Mouse (Mus musculus) liver, embryonic 12.5 days (tissue): Measurements from ENCODE around the gene Mei1. TPM values are rescaled to one million over a fixed set of nuclear protein-coding genes. Genes with fewer than 3 reads are reported as not detected.

Experiments
- ATAC-seq: fragments of 200-750 bp; cut with Nextera tagmentation; 2 replicates; pipeline ENCODE4 v1.8.0; 2017; ENCODE audit warnings: moderate number of reproducible peaks, mild to moderate bottlenecking, moderate library complexity
- H3K27ac ChIP-seq: fragments of 300-500 bp; sonication (generic); 2 replicates; pipeline ENCODE4 v1.5.1; 2016; ENCODE audit warnings: mild to moderate bottlenecking
- H3K27me3 ChIP-seq: fragments of 300-500 bp; sonication (generic); replicated peaks from 2 replicates; pipeline ENCODE4 v1.6.1; 2016; ENCODE audit warnings: mild to moderate bottlenecking, moderate library complexity
- H3K36me3 ChIP-seq: fragments of 300-500 bp; sonication (generic); 2 replicates; pipeline ENCODE4 v1.6.1; 2016; ENCODE audit warnings: mild to moderate bottlenecking, moderate library complexity
- H3K4me1 ChIP-seq: fragments of 300-500 bp; sonication (generic); 2 replicates; pipeline ENCODE4 v1.6.1; 2016
- H3K4me2 ChIP-seq: fragments of 300-500 bp; sonication (generic); 2 replicates; pipeline ENCODE4 v1.6.1; 2016; ENCODE audit warnings: mild to moderate bottlenecking, moderate library complexity
- H3K4me3 ChIP-seq: fragments of 300-500 bp; sonication (generic); 2 replicates; pipeline ENCODE4 v1.5.1; 2016; ENCODE audit warnings: mild to moderate bottlenecking, moderate library complexity
- H3K9ac ChIP-seq: fragments of 300-500 bp; sonication (generic); 2 replicates; pipeline ENCODE4 v1.6.1; 2016; ENCODE audit warnings: mild to moderate bottlenecking, moderate library complexity
- H3K9me3 ChIP-seq: fragments of 300-500 bp; sonication (generic); replicated peaks from 2 replicates; pipeline ENCODE4 v1.6.1; 2016; ENCODE audit warnings: mild to moderate bottlenecking, moderate library complexity
- WGBS: fragments of 180-500 bp; shearing (Covaris S2); methylation state at CpG from one replicate; pipeline ENCODE4 v1.1.7; 2016; ENCODE audit not compliant: insufficient replicate concordance; 5-methylcytosine and 5-hydroxymethylcytosine counted together
- polyA plus RNA-seq: library from polyadenylated mRNA; unstranded; fragments of >200 nt; fragmentation: Nextera tagmentation; extraction: Ambion mirVana; gene quantifications from 2 replicates; pipeline ENCODE4 v1.2.1, GENCODE M21; 2016

The Mei1 gene
- polyA plus RNA-seq = not detected in 2 replicates

DNA sequence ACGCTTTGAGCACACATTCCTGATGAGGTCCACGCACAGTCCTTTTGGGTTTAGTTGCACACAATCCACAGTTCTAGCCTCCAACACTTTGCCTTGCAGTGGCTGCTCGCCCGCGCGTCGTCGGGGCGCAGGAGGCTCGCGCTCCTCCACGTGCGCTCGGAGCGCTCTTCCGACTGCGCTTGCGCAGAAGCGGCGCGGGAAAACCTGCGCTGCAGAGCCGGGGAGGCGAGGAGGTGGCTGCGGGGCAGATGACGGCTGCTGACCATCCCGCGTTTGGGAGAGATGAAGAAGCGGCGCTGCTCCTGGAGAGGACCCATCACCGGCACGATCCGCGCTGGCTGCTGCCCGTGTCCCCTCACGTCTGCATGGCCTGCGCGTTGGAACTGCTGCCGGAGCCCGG, at the start of gene Mei1:
Gene Mei1 (plus strand): TSS at position 99 of the 400 bp plus-strand sequence.
- Histone ChIP-seq H3K9ac (no peak within 1 kb of the TSS), H3K4me2 (no peak within 1 kb of the TSS), H3K9me3 (no peaks in the 10 kb centered on the region), H3K4me3 (no peak within 1 kb of the TSS), H3K36me3 (no peaks in the 10 kb centered on the region), H3K27me3 (peaks cover 80% of the 10 kb centered on the region), H3K27ac (no peak within 1 kb of the TSS), H3K4me1 (no peaks in the 10 kb centered on the region)
- no peak for ATAC-seq
- WGBS = 23% methylated on average over 40 of the region's 40 CpGs

DNA sequence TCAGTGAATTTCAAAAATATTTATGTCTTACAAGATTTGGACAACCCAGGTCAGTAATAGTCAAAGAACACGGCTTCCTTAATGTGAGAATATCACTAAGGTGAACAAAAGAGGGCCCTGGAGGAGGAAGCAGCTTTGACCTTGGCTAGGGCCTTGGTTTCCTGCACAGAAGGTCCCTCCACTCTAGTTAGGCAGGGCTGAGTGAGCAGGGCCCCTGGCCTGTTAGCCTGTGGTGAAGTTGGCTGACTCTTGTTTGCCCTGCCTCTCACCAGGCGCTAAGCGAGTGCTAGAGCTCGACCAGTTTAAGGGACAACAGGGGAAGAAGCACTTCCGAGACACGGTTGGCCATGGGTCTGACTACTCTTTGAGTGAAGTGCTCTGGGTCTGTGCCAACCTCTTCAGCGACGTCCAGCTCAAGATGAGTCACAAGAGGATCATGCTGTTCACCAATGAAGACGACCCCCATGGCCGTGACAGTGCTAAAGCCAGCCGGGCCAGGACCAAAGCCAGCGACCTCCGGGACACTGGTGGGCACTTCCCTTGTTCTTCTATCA, 47.2 kb upstream of the Mei1 start:
- H3K27me3 ChIP-seq = no peaks in the 10 kb centered on the region
- H3K36me3 ChIP-seq = peaks cover 89% of the 10 kb centered on the region
- no peak overlapping the region for H3K27ac ChIP-seq
- no peak overlapping the region for H3K4me2 ChIP-seq
- peaks cover 14% of the 10 kb centered on the region for H3K4me1 ChIP-seq
- H3K4me3 ChIP-seq = no peak overlapping the region
- 82% methylated on average over 13 of the region's 13 CpGs for WGBS
- no peaks in the 10 kb centered on the region for H3K9me3 ChIP-seq
- ATAC-seq = no peak
- H3K9ac ChIP-seq = no peak overlapping the region

DNA sequence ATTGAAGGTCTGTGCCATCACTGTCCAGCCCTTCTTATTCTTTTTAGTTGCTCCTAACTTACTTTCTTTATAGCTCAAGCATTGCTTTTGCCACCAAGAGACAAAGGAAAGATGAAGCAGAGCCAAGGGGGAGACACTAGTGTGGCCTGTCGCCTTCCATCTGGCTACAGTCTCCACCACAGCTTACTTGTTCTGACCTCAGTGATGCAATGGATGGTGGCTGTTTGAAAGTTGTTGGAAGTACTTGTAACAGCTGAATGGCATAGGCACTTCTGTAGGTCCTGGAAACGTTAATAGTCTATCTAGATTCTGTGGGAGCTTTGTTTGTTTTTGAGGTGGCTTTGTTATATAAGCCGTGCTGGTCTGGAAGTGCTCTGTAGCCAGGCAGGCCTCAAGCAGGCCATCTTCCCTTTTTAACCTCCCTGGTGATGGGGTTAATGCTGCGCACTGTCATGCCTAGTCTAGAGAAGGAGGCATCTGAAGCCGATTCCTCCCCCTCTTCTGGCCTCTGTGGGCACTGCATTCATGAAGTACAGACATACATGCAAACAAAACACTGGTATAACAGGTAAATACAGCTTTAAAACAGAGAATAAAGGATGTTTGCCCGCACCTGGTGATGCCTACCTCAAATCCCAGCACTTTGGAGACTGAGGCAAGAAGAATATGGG, 45.7 kb upstream of the Mei1 start:
- Histone ChIP-seq H3K9me3 (no peaks in the 10 kb centered on the region), H3K4me1 (peaks cover 3% of the 10 kb centered on the region), H3K27me3 (no peaks in the 10 kb centered on the region), H3K4me2 (no peak overlapping the region), H3K27ac (no peak overlapping the region), H3K36me3 (peaks cover 97% of the 10 kb centered on the region), H3K4me3 (no peak overlapping the region), H3K9ac (no peak overlapping the region)
- WGBS = 79% methylated on average over 6 of the region's 6 CpGs
- ATAC-seq = no peak

DNA sequence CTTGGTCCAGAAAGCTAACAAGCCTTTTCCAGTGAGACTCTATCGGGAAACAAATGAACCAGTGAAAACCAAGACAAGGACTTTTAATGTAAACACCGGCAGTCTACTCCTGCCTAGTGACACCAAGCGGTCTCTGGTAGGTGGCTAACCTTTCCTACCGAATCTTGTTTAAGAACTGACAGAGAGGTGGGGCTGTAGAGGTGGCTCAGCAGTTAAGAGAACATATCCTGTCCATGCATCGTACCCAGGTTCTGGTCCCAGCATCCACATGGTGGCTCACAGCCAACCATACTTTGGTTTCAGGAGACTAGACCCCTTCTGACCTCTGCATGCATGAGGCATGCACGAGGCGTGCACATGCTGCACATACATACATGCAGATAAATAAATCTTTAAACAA, 42.5 kb upstream of the Mei1 start:
- no peak for ATAC-seq
- Histone ChIP-seq H3K9me3 (no peaks in the 10 kb centered on the region), H3K9ac (no peak overlapping the region), H3K4me1 (peaks cover 6% of the 10 kb centered on the region; the same call in 1 of the 2 replicates), H3K27ac (no peak overlapping the region), H3K4me3 (no peak overlapping the region), H3K27me3 (no peaks in the 10 kb centered on the region), H3K4me2 (no peak overlapping the region), H3K36me3 (peaks cover 100% of the 10 kb centered on the region)
- WGBS = 88% methylated on average over 7 of the region's 7 CpGs

DNA sequence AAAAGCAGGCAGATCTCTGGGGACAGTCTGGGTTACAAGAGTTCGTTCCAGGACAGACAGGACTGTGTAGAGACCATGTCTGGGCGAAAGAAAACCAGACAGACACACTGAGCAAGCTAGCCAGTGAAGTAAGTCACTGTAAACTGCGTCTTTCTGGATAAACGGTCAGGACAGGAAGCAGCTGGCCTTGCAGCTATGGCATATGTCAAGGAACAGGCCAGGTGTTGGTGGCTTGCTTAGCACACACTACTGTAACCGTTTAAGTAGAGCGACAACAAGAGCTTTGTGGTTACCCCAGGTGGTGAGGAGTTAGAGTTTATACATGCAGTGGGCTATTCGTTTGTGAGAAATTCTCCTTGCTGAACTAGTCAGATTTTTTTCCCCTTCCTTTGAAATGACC, 42.1 kb upstream of the Mei1 start:
- Histone ChIP-seq H3K36me3 (peaks cover 100% of the 10 kb centered on the region), H3K4me3 (no peak overlapping the region), H3K27me3 (no peaks in the 10 kb centered on the region), H3K4me2 (no peak overlapping the region), H3K9ac (no peak overlapping the region), H3K9me3 (no peaks in the 10 kb centered on the region), H3K27ac (no peak overlapping the region), H3K4me1 (peaks cover 6% of the 10 kb centered on the region; the same call in 1 of the 2 replicates)
- no peak for ATAC-seq
- WGBS = 81% methylated on average over 7 of the region's 7 CpGs

DNA sequence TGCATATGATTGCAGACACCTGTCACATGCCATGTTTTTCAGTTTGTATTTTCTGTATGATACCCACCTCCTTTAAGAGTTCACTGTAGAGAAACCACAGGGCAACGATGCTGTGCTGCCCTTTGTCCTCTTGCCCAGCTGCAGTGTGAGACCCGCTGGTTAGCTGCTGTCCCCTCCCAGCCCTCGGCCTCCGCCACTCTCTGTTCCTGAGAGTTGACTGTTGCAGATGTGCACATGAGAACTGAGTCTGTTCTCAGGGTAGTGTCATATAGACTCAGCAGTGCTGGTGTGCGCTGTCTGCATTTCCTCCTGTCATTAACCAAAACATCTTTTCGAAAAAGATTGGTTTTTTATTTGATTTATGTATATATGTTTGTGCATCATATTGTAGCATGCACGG, 37.4 kb upstream of the Mei1 start:
- Histone ChIP-seq H3K27ac (no peak overlapping the region), H3K4me1 (peaks cover 6% of the 10 kb centered on the region; the same call in 1 of the 2 replicates), H3K27me3 (no peaks in the 10 kb centered on the region), H3K36me3 (peaks cover 97% of the 10 kb centered on the region), H3K9ac (no peak overlapping the region), H3K9me3 (no peaks in the 10 kb centered on the region), H3K4me2 (no peak overlapping the region), H3K4me3 (no peak overlapping the region)
- WGBS = 77% methylated on average over 7 of the region's 7 CpGs
- no peak for ATAC-seq

DNA sequence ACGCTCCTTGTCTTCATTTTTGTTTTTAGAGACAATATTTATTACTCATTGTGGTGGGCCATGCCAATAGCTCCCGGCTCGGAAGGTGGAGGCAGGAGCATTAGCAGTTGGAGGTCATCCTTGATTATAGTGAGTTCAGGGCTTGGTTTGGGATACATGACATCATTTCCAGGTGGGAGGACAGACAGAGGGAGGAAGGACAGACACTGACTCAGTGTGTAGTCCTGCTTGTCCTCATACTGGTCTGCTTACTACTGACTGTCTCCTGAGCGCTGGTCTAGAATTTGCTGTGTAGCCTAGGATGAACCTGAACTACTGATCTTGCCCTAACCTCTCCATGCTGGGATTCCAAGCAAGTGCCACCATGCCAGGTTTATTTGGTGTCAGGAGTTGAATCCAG, 36.0 kb upstream of the Mei1 start, which contains the start of gene Desi1:
Gene Desi1 (minus strand): TSS at position 101 of the 400 bp plus-strand sequence.
- no peak within 1 kb of the TSS for H3K4me3 ChIP-seq
- WGBS = 85% methylated on average over 4 of the region's 4 CpGs
- no peak within 1 kb of the TSS for H3K4me2 ChIP-seq
- H3K4me1 ChIP-seq = peaks cover 6% of the 10 kb centered on the region; the same call in 1 of the 2 replicates
- H3K9ac ChIP-seq = no peak within 1 kb of the TSS
- H3K27ac ChIP-seq = no peak within 1 kb of the TSS
- ATAC-seq = no peak
- H3K27me3 ChIP-seq = no peaks in the 10 kb centered on the region
- peaks cover 97% of the 10 kb centered on the region for H3K36me3 ChIP-seq
- no peaks in the 10 kb centered on the region for H3K9me3 ChIP-seq

DNA sequence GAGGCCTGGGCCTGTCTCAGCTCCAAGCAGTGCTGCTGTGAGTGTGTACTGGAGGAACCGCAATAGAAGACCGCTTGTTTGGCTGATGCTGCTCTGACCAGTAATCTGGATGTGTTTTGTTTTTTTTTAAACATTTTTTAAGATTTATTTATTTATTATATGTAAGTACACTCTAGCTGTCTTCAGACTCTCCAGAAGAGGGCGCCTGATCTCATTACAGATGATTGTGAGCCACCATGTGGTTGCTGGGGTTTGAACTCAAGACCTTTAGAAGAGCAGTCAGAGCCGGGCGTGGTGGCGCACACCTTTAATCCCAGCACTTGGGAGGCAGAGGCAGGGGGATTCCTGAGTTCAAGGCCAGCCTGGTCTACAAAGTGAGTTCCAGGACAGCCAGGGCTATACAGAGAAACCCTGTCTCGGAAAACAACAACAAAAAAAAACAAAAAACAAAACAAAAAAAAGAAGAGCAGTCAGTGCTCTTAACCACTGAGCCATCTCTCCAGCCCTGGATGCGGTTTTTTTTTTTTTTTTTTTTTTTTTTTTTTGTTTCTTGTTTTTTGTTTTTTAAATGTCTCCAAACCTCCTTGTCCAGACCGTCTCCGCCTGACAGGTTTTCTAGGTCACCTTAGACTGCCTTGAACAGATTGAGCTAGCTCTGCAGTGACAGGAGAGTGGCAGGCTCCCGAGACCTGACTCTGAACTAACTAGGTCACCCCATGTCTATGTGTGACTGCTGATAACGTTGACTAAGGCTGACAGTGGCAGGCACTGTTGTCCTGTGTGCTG, 33.7 kb upstream of the Mei1 start:
- H3K27ac ChIP-seq = no peak overlapping the region
- H3K4me3 ChIP-seq = no peak overlapping the region
- ATAC-seq = no peak
- H3K4me1 ChIP-seq = no peaks in the 10 kb centered on the region
- no peaks in the 10 kb centered on the region for H3K9me3 ChIP-seq
- H3K4me2 ChIP-seq = no peak overlapping the region
- WGBS = 71% methylated on average over 12 of the region's 12 CpGs
- H3K27me3 ChIP-seq = no peaks in the 10 kb centered on the region
- H3K9ac ChIP-seq = no peak overlapping the region
- peaks cover 97% of the 10 kb centered on the region for H3K36me3 ChIP-seq

DNA sequence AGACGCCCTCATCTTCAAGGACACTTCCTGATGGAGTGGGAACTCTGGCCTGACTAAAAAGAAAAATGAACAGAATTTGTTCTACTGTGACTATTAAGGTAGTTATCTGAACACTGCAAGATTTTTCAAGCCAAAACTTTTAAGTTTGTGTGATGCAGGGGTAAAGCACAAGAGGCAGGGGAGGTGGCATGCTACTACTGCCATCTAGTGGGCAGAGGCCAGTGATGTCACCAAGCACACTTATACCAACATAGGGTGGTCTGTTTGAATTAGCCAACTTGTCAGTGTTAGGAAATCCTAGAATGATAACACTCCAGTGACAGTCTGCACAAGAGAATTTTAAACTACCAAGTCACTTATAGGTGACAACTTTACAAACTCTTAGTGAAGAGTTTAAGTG, 29.1 kb upstream of the Mei1 start:
- 0 out of 2 replicates have a peak overlapping the region, but pooled peaks have one; percentile 14 for H3K27ac ChIP-seq

DNA sequence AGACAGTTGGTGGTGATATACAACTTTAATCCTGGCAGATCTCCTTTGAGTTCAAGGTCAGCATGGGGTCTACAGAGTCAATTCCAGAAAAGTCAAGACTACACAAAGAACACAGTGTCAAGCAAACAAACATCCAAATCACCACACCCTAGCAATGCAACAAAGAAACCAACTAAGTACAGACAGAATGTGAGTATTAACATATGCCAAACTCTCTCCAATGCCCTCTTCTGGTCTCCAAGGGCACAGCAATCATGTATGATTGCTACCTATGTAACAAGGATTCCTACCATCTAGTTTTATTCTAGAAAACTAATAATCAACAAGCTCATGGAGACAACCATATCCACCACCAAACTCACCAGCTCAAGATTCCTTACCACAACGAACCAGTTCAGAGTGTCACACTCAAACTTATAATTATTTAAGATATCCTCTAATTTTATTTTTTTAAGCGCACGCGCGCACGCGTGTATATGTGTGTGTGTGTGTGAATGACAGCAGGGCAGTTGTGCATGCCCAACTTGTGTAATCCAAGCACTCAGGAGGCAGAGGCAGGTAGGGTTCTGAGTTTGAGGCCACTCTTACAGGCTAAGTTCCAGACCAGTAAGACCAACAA, 25.5 kb upstream of the Mei1 start:
- 96% methylated on average over 7 of the region's 7 CpGs for WGBS
- Histone ChIP-seq H3K4me2 (peak overlapping the region; percentile 24), H3K36me3 (peaks cover 43% of the 10 kb centered on the region)

More for the DNA sequence above, 29.1 kb upstream of the Mei1 start:
- no peak overlapping the region for H3K9ac ChIP-seq
- no peak overlapping the region for H3K4me3 ChIP-seq
- peak; percentile 63 for ATAC-seq
- peaks cover 18% of the 10 kb centered on the region for H3K4me1 ChIP-seq
- 95% methylated on average over 1 of the region's 1 CpGs for WGBS
- H3K27me3 ChIP-seq = no peaks in the 10 kb centered on the region
- peaks cover 78% of the 10 kb centered on the region for H3K36me3 ChIP-seq
- no peaks in the 10 kb centered on the region for H3K9me3 ChIP-seq
- H3K4me2 ChIP-seq = no peak overlapping the region

DNA sequence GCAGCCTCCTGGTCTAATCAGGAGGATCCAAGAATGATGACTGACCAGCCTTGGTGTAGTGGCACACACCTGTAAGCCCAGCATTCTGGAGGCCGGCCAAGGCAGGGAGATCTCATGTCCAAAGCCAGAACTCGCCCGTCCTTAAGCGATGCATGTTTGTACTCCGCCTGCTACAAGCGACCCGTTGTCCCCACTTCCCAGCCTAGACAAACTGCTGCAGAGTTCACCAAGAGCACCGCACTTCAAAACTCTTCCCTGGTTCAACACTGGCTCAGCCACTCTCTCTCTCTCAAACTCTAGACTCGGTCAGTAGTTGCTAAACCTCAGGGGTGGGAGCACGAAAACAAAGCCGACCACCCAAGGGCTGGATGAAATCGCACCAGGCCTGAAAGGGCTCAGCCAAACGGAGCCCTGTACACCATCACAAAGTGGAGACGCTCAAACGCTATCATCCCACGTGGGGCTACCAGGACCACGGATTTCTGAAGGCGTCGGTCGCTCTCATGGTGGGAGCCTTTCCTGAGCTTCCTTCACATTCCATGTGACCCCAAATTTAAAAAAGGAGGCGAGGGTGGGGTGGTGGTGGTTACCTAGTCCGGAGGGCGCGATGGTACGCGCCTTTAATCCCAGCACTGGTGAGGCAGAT, 23.4 kb upstream of the Mei1 start:
- H3K9ac ChIP-seq = peak overlapping the region; percentile 96
- WGBS = 1% methylated on average over 26 of the region's 26 CpGs
- peak overlapping the region; percentile 86 for H3K4me2 ChIP-seq
- peak overlapping the region; percentile 98 for H3K4me3 ChIP-seq
- ATAC-seq = peak; percentile 54
- peak overlapping the region; percentile 90 for H3K27ac ChIP-seq
- peaks cover 24% of the 10 kb centered on the region for H3K36me3 ChIP-seq
- peaks cover 36% of the 10 kb centered on the region for H3K4me1 ChIP-seq
- H3K27me3 ChIP-seq = peaks cover 28% of the 10 kb centered on the region
- H3K9me3 ChIP-seq = no peaks in the 10 kb centered on the region

More for the DNA sequence above, 25.5 kb upstream of the Mei1 start:
- no peaks in the 10 kb centered on the region for H3K9me3 ChIP-seq
- H3K4me3 ChIP-seq = no peak overlapping the region
- 0 out of 2 replicates have a peak overlapping the region, but pooled peaks have one; percentile 6 for H3K9ac ChIP-seq
- no peak for ATAC-seq
- peaks cover 10% of the 10 kb centered on the region for H3K27me3 ChIP-seq
- H3K27ac ChIP-seq = no peak overlapping the region
- peaks cover 36% of the 10 kb centered on the region for H3K4me1 ChIP-seq
